Mouse (Mus musculus) heart, adult 2 months (tissue): ENCODE data around the gene Cobll1. TPM values are rescaled to one million over a fixed set of nuclear protein-coding genes. Genes with fewer than 3 reads are reported as not detected.

Experiments used
- DNase-seq, 2 experiments: peaks; one replicate each; pipeline ENCODE4 v3.0.0; 2021
- H3K27ac ChIP-seq: fragments of 200-600 bp; 2 replicates; pipeline ENCODE4 v1.8.1; 2022
- H3K27me3 ChIP-seq: fragments of 200-500 bp; 2 replicates; pipeline ENCODE4 v1.6.1; 2012; ENCODE audit warnings: mild to moderate bottlenecking, low read length, inconsistent platforms, mixed read lengths; ENCODE audit not compliant: control insufficient read depth, insufficient read depth
- H3K36me3 ChIP-seq: fragments of 200-500 bp; 2 replicates; pipeline ENCODE4 v1.6.1; 2012; ENCODE audit warnings: low read length, inconsistent platforms; ENCODE audit not compliant: control insufficient read depth, insufficient read depth
- H3K4me1 ChIP-seq: fragments of 200-500 bp; 2 replicates; pipeline ENCODE4 v1.6.1; 2011; ENCODE audit warnings: low read length; ENCODE audit not compliant: control insufficient read depth, insufficient read depth
- H3K4me3 ChIP-seq: fragments of 200-600 bp; 2 replicates; pipeline ENCODE4 v1.8.1; 2022
- H3K79me2 ChIP-seq: fragments of 200-500 bp; replicated peaks from 2 replicates; pipeline ENCODE4 v1.6.1; 2012; ENCODE audit warnings: mild to moderate bottlenecking, inconsistent platforms, low read length, moderate library complexity, mixed read lengths; ENCODE audit not compliant: control insufficient read depth, insufficient read depth
- H3K9ac ChIP-seq: fragments of 200-500 bp; 2 replicates; pipeline ENCODE4 v1.6.1; 2012; ENCODE audit warnings: low read depth, mild to moderate bottlenecking, control low read depth, inconsistent platforms, low read length, mixed read lengths
- CTCF ChIP-seq: fragments of 200-600 bp; IDR thresholded peaks from 2 replicates; pipeline ENCODE4 v1.8.1; 2022; ENCODE audit warnings: antibody characterized with exemption, mild to moderate bottlenecking, moderate library complexity
- EP300 ChIP-seq: fragments of 200-500 bp; IDR thresholded peaks from 2 replicates; pipeline ENCODE4 v1.6.1; 2011; ENCODE audit warnings: low read depth, low read length, control low read depth; ENCODE audit not compliant: insufficient read depth
- POLR2A ChIP-seq: fragments of 200-500 bp; IDR thresholded peaks from 2 replicates; pipeline ENCODE4 v1.6.1; 2011; ENCODE audit warnings: mild to moderate bottlenecking, low read depth, low read length, control low read depth; ENCODE audit not compliant: insufficient read depth
- WGBS: fragments of 180-500 bp; shearing (Covaris S2); methylation state at CpG from one replicate; pipeline ENCODE4 v1.1.7; 2018; 5-methylcytosine and 5-hydroxymethylcytosine counted together
- intact Hi-C: fragments of 180-260 bp; cut with DNase I; formaldehyde crosslinking; loops from one replicate; pipeline ENCODE4 v1.15.1; 2025
- polyA plus RNA-seq: library from polyadenylated mRNA; depleted of rRNA; stranded (reverse); fragments of >200 nt; gene quantifications from 2 replicates; pipeline ENCODE4 v1.2.3, GENCODE M21; 2012
- total RNA-seq, 2 experiments: library from RNA; stranded (reverse); gene quantifications; 2 replicates each; pipeline ENCODE4 v1.2.3; 2021

Gene Cobll1
- total and polyA plus RNA-seq, 3 experiments: 19.3 to 76.8 (median 53.3) TPM

- no peaks in the 10 kb centered on the region for H3K36me3 ChIP-seq
- H3K4me3 ChIP-seq: no peak overlapping the region
- H3K27me3 ChIP-seq: no peaks in the 10 kb centered on the region
- no peak overlapping the region for H3K27ac ChIP-seq
- H3K4me1 ChIP-seq: peaks cover 2% of the 10 kb centered on the region
- TF ChIP-seq EP300: no peak
- no peak for TF ChIP-seq POLR2A
- no peak for TF ChIP-seq CTCF
- H3K79me2 ChIP-seq: no peaks in the 10 kb centered on the region; the same call in 1 of the 2 replicates
- no peak for DNase-seq
- no peak overlapping the region for H3K9ac ChIP-seq
- 91% methylated on average over 3 of the region's 3 CpGs for WGBS
- intact Hi-C loops: no loop called here
Measured at GRCm38 (mm10) chr2:65198605-65199004, 40.6 kb downstream of the Cobll1 start.

- no peak for DNase-seq
- 93% methylated on average over 1 of the region's 1 CpGs for WGBS
- H3K4me1 ChIP-seq: peaks cover 7% of the 10 kb centered on the region
- no peak overlapping the region for H3K27ac ChIP-seq
- H3K79me2 ChIP-seq: no peaks in the 10 kb centered on the region; the same call in 1 of the 2 replicates
- no peak overlapping the region for H3K9ac ChIP-seq
- no peaks in the 10 kb centered on the region for H3K27me3 ChIP-seq
- H3K36me3 ChIP-seq: peaks cover 4% of the 10 kb centered on the region
- intact Hi-C loops: no loop called here
- TF ChIP-seq EP300 (no peak), CTCF (no peak), POLR2A (no peak)
- H3K4me3 ChIP-seq: no peak overlapping the region
Measured at GRCm38 (mm10) chr2:65196994-65197393, 42.2 kb downstream of the Cobll1 start.

- H3K4me3 ChIP-seq: no peak overlapping the region
- H3K4me1 ChIP-seq: peaks cover 10% of the 10 kb centered on the region
- 76% methylated on average over 9 of the region's 9 CpGs for WGBS
- intact Hi-C loops: no loop called here
- H3K9ac ChIP-seq: no peak overlapping the region
- no peak for DNase-seq
- no peak overlapping the region for H3K27ac ChIP-seq
- no peak for TF ChIP-seq CTCF
- TF ChIP-seq EP300: no peak
- TF ChIP-seq POLR2A: no peak
- H3K79me2 ChIP-seq: no peaks in the 10 kb centered on the region; the same call in 1 of the 2 replicates
- H3K36me3 ChIP-seq: peaks cover 12% of the 10 kb centered on the region
- no peaks in the 10 kb centered on the region for H3K27me3 ChIP-seq
Measured at GRCm38 (mm10) chr2:65195233-65196010, 43.8 kb downstream of the Cobll1 start.

GRCm38 (mm10) chr2:65193091-65193795 lies 46.0 kb downstream of the Cobll1 start:
- Histone ChIP-seq H3K27ac (peak overlapping the region; percentile 17; the same call in 1 of the 2 replicates), H3K27me3 (no peaks in the 10 kb centered on the region), H3K4me3 (no peak overlapping the region), H3K9ac (no peak overlapping the region), H3K36me3 (peaks cover 18% of the 10 kb centered on the region), H3K79me2 (peaks cover 2% of the 10 kb centered on the region; the same call in 1 of the 2 replicates), H3K4me1 (peaks cover 17% of the 10 kb centered on the region)
- intact Hi-C loops: no loop called here
- TF ChIP-seq CTCF (no peak), EP300 (no peak)
- WGBS: 41% methylated on average over 12 of the region's 12 CpGs
- DNase-seq: no peak

GRCm38 (mm10) chr2:65191398-65191797 lies 47.8 kb downstream of the Cobll1 start:
- TF ChIP-seq POLR2A (no peak), EP300 (no peak), CTCF (no peak)
- Histone ChIP-seq H3K36me3 (peaks cover 19% of the 10 kb centered on the region), H3K27ac (0 out of 2 replicates have a peak overlapping the region, but pooled peaks have one; percentile 1), H3K4me3 (no peak overlapping the region), H3K27me3 (no peaks in the 10 kb centered on the region), H3K79me2 (peaks cover 2% of the 10 kb centered on the region; the same call in 1 of the 2 replicates), H3K4me1 (peaks cover 19% of the 10 kb centered on the region), H3K9ac (no peak overlapping the region)
- DNase-seq: peak in 1 of 2 experiments; percentile 27
- WGBS: 26% methylated on average over 7 of the region's 7 CpGs
- intact Hi-C loops: loop anchor here (2.0 kb wide), 1 partner anchor 37 kb away; no protein-coding TSS in a partner anchor
